Mouse (Mus musculus) MEL (cell line): ENCODE measurements around the gene Cnot4. TPM values are rescaled to one million over a fixed set of nuclear protein-coding genes. Genes with fewer than 3 reads are reported as not detected.

Source experiments
- DNase-seq: peaks from one replicate; pipeline ENCODE4 v3.0.0; 2011; ENCODE audit warnings: low read depth, low spot score
- H3K27ac ChIP-seq: 2 replicates; pipeline ENCODE4 v1.5.1; 2012; ENCODE audit warnings: low read depth, mild to moderate bottlenecking, control low read depth, low read length, moderate library complexity; ENCODE audit not compliant: control insufficient read depth
- H3K27me3 ChIP-seq, 2 experiments: fragments of 150-350 bp in 1 of 2; sonication (generic) in 1 of 2; 2 replicates each; pipeline ENCODE4 v1.6.1; 2012; ENCODE audit warnings: low read length in 2 of 2, mild to moderate bottlenecking in 2 of 2, improper control_type of control experiment in 1 of 2, moderate library complexity in 1 of 2; ENCODE audit not compliant: insufficient read depth in 2 of 2, control insufficient read depth in 1 of 2
- H3K36me3 ChIP-seq, 2 experiments: 2 replicates each; pipeline ENCODE4 v1.6.1; 2012 to 2014; ENCODE audit warnings: low read length in 2 of 2, improper control_type of control experiment in 1 of 2, inconsistent platforms in 1 of 2, mild to moderate bottlenecking in 1 of 2; ENCODE audit not compliant: insufficient read depth in 2 of 2, control insufficient read depth in 1 of 2
- H3K4me1 ChIP-seq, 2 experiments: fragments of 150-350 bp in 1 of 2; sonication (generic) in 1 of 2; 2 replicates each; pipeline ENCODE4 v1.6.1; 2012; ENCODE audit warnings: low read length in 2 of 2, improper control_type of control experiment in 1 of 2, mild to moderate bottlenecking in 1 of 2; ENCODE audit not compliant: insufficient read depth in 2 of 2, control insufficient read depth in 1 of 2
- H3K4me3 ChIP-seq, 2 experiments: fragments of 150-350 bp in 1 of 2; sonication (generic) in 1 of 2; 2 replicates each; pipeline ENCODE4 v1.5.1; 2012; ENCODE audit warnings: low read depth in 2 of 2, low read length in 2 of 2, mild to moderate bottlenecking in 2 of 2, moderate library complexity in 2 of 2, control low read depth in 1 of 2, improper control_type of control experiment in 1 of 2; ENCODE audit not compliant: control insufficient read depth in 1 of 2, insufficient read depth in 1 of 2
- H3K79me2 ChIP-seq: 2 replicates; pipeline ENCODE4 v1.6.1; 2012; ENCODE audit warnings: mild to moderate bottlenecking, low read length, moderate library complexity; ENCODE audit not compliant: control insufficient read depth, poor library complexity, insufficient read depth
- H3K9ac ChIP-seq: 2 replicates; pipeline ENCODE4 v1.6.1; 2012; ENCODE audit warnings: low read depth, mild to moderate bottlenecking, control low read depth, low read length, moderate library complexity; ENCODE audit not compliant: control insufficient read depth, poor library complexity, severe bottlenecking
- H3K9me3 ChIP-seq: fragments of 150-350 bp; sonication (generic); replicated peaks from 2 replicates; pipeline ENCODE4 v1.6.1; 2012; ENCODE audit warnings: mild to moderate bottlenecking, low read length, improper control_type of control experiment, moderate library complexity; ENCODE audit not compliant: insufficient read depth
- CHD1 ChIP-seq: IDR thresholded peaks from 2 replicates; pipeline ENCODE4 v1.6.1; 2012; ENCODE audit warnings: low read depth, mild to moderate bottlenecking, inconsistent platforms, low read length, improper control_type of control experiment
- CTCF ChIP-seq, 3 experiments: IDR thresholded peaks in 2 of 3; conservative IDR thresholded peaks in 1 of 3; 2 replicates each; pipeline ENCODE4 v1.5.1; 2011 to 2012; ENCODE audit warnings: low read length in 3 of 3, low read depth in 2 of 3, mild to moderate bottlenecking in 2 of 3, improper control_type of control experiment in 1 of 3, inconsistent platforms in 1 of 3, mixed read lengths in 1 of 3, moderate library complexity in 1 of 3; ENCODE audit not compliant: control insufficient read depth in 1 of 3, insufficient read depth in 1 of 3, poor library complexity in 1 of 3, severe bottlenecking in 1 of 3
- ETS1 ChIP-seq: IDR thresholded peaks from 2 replicates; pipeline ENCODE4 v1.6.1; 2012; ENCODE audit warnings: low read depth, mild to moderate bottlenecking, inconsistent platforms, low read length, improper control_type of control experiment, moderate library complexity
- GATA1 ChIP-seq: IDR thresholded peaks from 2 replicates; pipeline ENCODE4 v1.6.1; 2011; ENCODE audit warnings: low read depth, low read length, improper control_type of control experiment
- KAT2A ChIP-seq: conservative IDR thresholded peaks from 2 replicates; pipeline ENCODE4 v1.6.1; 2012; ENCODE audit warnings: low read depth, low read length, improper control_type of control experiment, inconsistent platforms
- MAZ ChIP-seq: IDR thresholded peaks from 2 replicates; pipeline ENCODE4 v1.6.1; 2012; ENCODE audit warnings: low read depth, mild to moderate bottlenecking, inconsistent platforms, low read length, improper control_type of control experiment
- MXI1 ChIP-seq: IDR thresholded peaks from 2 replicates; pipeline ENCODE4 v1.6.1; 2011; ENCODE audit warnings: mild to moderate bottlenecking, low read depth, low read length, improper control_type of control experiment
- POLR2A ChIP-seq, 2 experiments: IDR thresholded peaks; 2 replicates each; pipeline ENCODE4 v1.6.1; 2011 to 2012; ENCODE audit warnings: low read length in 2 of 2, mild to moderate bottlenecking in 2 of 2, control low read depth in 1 of 2, improper control_type of control experiment in 1 of 2, low read depth in 1 of 2, moderate library complexity in 1 of 2; ENCODE audit not compliant: control insufficient read depth in 1 of 2, insufficient read depth in 1 of 2, poor library complexity in 1 of 2
- SIN3A ChIP-seq: IDR thresholded peaks from 2 replicates; pipeline ENCODE4 v1.6.1; 2012; ENCODE audit warnings: low read length, improper control_type of control experiment, inconsistent platforms
- TBP ChIP-seq: IDR thresholded peaks from 2 replicates; pipeline ENCODE4 v1.8.0; 2011; ENCODE audit warnings: low read depth, low read length, improper control_type of control experiment
- USF1 ChIP-seq: IDR thresholded peaks from 2 replicates; pipeline ENCODE4 v1.6.1; 2014; ENCODE audit warnings: low read depth, mild to moderate bottlenecking, inconsistent platforms, low read length, improper control_type of control experiment, moderate library complexity
- ZNF384 ChIP-seq: IDR thresholded peaks from 2 replicates; pipeline ENCODE4 v1.6.1; 2012; ENCODE audit warnings: low read depth, mild to moderate bottlenecking, inconsistent platforms, low read length, improper control_type of control experiment
- polyA plus RNA-seq, 2 experiments: library from polyadenylated mRNA; stranded (reverse) in 1 of 2; unstranded in 1 of 2; fragments of >175 nt in 1 of 2; fragments of >200 nt in 1 of 2; gene quantifications; 2 replicates each; pipeline versions ENCODE4 v1.2.1 to v1.2.4; 2012; ENCODE audit warnings: low replicate concordance in 2 of 2, low read depth in 1 of 2; ENCODE audit not compliant: insufficient read length in 2 of 2, insufficient read depth in 1 of 2, missing spikeins in 1 of 2
- total RNA-seq: library from RNA; depleted of rRNA; stranded (reverse); fragments of 300-350 nt; gene quantifications from 2 replicates; pipeline ENCODE4 v1.2.3, GENCODE M21; 2012; rRNA removed

Cnot4 gene
- total and polyA plus RNA-seq, 3 experiments = 6.2 to 41.9 (median 13.6) TPM

DNA sequence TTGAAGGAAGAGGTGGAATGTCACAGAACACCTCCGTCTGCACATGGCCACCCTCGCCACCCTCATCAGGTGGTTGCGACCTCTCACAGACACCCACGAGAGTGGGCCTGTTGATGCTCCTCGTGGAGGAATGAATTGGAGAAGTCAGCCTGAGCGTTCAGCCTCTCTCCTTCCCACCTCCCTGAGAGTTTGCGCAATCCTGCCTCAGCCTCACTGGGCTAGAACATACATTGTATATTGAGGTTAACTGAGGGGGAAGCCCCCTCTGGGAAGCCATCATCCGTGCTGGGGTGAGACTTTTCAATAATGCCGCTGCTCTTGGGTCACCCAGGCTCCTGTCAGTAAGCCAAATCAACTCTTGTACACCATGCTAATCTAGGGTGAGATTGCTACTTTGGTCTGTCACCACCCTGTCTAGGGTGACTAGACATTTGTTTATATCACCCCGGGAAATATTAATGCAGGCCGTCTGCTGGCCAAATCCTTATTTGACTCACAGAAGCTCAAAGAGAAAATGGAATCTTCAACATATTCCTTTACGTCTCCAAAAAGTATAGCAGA is 146.4 kb downstream of the Cnot4 start:
- H3K4me3 ChIP-seq = peak overlapping the region; percentile 31 to 61; a peak in 3 of 4 replicates
- peaks cover 0 to 8% of the 10 kb centered on the region in 2 experiments; a peak in 2 of 4 replicates for H3K36me3 ChIP-seq
- no peak overlapping the region for H3K27ac ChIP-seq
- peak; percentile 49 for DNase-seq
- TF ChIP-seq GATA1 (0 out of 2 replicates have a peak, but pooled peaks have one; percentile 25), MXI1 (no peak)
- H3K9ac ChIP-seq = peak overlapping the region; percentile 73
- H3K79me2 ChIP-seq = no peaks in the 10 kb centered on the region; the same call in 1 of the 2 replicates
- no peaks in the 10 kb centered on the region for H3K27me3 ChIP-seq
- H3K9me3 ChIP-seq = no peaks in the 10 kb centered on the region
- peaks cover 2 to 11% of the 10 kb centered on the region in 2 experiments; a peak in 2 of 4 replicates for H3K4me1 ChIP-seq

DNA sequence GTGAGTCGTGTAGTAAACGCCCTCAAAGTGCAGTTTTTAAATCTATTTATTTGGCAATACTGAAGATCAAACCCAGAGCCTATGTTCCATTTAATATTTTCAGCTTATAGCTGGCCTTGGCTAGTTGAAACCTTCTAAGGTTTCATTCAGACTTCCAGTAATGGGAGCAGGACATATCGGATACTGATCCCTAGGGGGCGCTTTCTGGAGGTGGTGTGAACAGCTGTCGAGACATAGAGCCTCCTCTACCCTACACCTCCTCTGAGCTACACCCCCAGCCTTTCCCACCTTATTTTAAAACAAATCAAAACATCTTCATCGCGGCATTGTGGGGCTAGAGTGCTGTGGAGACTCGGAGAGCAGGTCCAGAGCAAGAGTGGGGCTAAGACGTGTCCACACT is 152.9 kb downstream of the Cnot4 start:
- Histone ChIP-seq H3K4me3 (no peak overlapping the region), H3K79me2 (no peaks in the 10 kb centered on the region), H3K9me3 (no peaks in the 10 kb centered on the region), H3K27ac (no peak overlapping the region), H3K27me3 (no peaks in the 10 kb centered on the region), H3K4me1 (no peaks in the 10 kb centered on the region), H3K36me3 (no peaks in the 10 kb centered on the region), H3K9ac (no peak overlapping the region)
- TF ChIP-seq TBP (no peak), POLR2A (IDR thresholded peaks at IDR 0.05; ENCODE audit: control insufficient read depth in 1 of 2, insufficient read depth in 1 of 2, low read depth in 1 of 2, low read length in 2 of 2, poor library complexity in 1 of 2) (no peak), ZNF384 (no peak), CTCF (IDR thresholded peaks at IDR 0.05 in 2 of 3, conservative IDR thresholded peaks at IDR 0.05 in 1 of 3; ENCODE audit: control insufficient read depth in 1 of 3, insufficient read depth in 1 of 3, low read depth in 2 of 3, low read length in 3 of 3, poor library complexity in 1 of 3, severe bottlenecking in 1 of 3) (peak; percentile 39 to 51 (median 51); a peak in 5 of 6 replicates), CHD1 (no peak), USF1 (no peak), MAZ (no peak), SIN3A (no peak)
- peak; percentile 41 for DNase-seq

DNA sequence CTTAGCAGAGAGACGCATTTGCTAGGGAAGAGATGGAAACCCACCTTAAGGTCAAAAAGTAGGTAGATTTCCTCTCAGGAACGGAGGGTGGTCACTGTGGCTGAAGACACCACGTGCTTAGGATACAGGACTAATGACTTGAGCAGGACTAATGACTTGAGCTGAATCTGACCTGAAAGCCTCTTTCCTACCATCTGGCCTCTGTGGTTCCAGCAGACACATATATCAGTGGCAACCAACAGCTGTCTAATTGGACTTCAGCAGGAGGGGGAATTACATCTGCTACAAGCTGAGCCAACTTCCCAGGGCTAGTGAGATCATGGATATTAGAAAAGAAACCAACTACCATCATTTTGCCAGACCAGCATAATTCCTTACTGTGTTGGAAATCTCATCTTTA is 154.2 kb downstream of the Cnot4 start:
- H3K36me3 ChIP-seq = no peaks in the 10 kb centered on the region
- no peak for DNase-seq
- no peaks in the 10 kb centered on the region for H3K4me1 ChIP-seq
- no peak for TF ChIP-seq KAT2A
- no peak for TF ChIP-seq ETS1
- TF ChIP-seq USF1 = no peak
- no peak overlapping the region for H3K27ac ChIP-seq
- H3K79me2 ChIP-seq = no peaks in the 10 kb centered on the region
- H3K9me3 ChIP-seq = no peaks in the 10 kb centered on the region
- no peak overlapping the region for H3K4me3 ChIP-seq
- no peak overlapping the region for H3K9ac ChIP-seq
- H3K27me3 ChIP-seq = no peaks in the 10 kb centered on the region

Other genes starting within 250 kb of the Cnot4 start
- gene Wdr91, start 222.8 kb downstream of the Cnot4 start, total RNA-seq = 11.7 and 13.7 TPM in 2 replicates
- gene Wdr91, start 222.8 kb downstream of the Cnot4 start, polyA plus RNA-seq = 10 to 100 TPM in 1 of 2 experiments, not detected in 1; 24.1 TPM
- gene Stra8, start 213.6 kb downstream of the Cnot4 start, total RNA-seq = not detected in 2 replicates
- gene Stra8, start 213.6 kb downstream of the Cnot4 start, polyA plus RNA-seq = not detected
- gene Slc23a4, start 145.3 kb downstream of the Cnot4 start, total RNA-seq = 5.5 and 6.2 TPM in 2 replicates
- gene Slc23a4, start 145.3 kb downstream of the Cnot4 start, polyA plus RNA-seq = 10 to 100 TPM in 1 of 2 experiments, not detected in 1; 10.2 TPM
- 82.9 and 89.6 TPM in 2 replicates for gene Nup205, start 43.7 kb upstream of the Cnot4 start, total RNA-seq
- gene Nup205, start 43.7 kb upstream of the Cnot4 start, polyA plus RNA-seq = 10 to 100 TPM; 32.1 to 89.3 TPM
- not detected in 2 replicates for gene Slc13a4, start 174.4 kb upstream of the Cnot4 start, total RNA-seq
- gene Slc13a4, start 174.4 kb upstream of the Cnot4 start, polyA plus RNA-seq = under 1 TPM in 1 of 2 experiments, not detected in 1; 0.14 TPM
- gene Fam180a, start 192.4 kb upstream of the Cnot4 start, total RNA-seq = not detected in 2 replicates
- gene Fam180a, start 192.4 kb upstream of the Cnot4 start, polyA plus RNA-seq = not detected